Mouse (Mus musculus) frontal cortex, adult 2 months (tissue): ENCODE measurements around the gene Tfcp2. TPM values are rescaled to one million over a fixed set of nuclear protein-coding genes. Genes with fewer than 3 reads are reported as not detected.

Source experiments
- DNase-seq, 2 experiments: peaks; one replicate each; pipeline ENCODE4 v3.0.0; 2022; ENCODE audit warnings: low spot score in 1 of 2; ENCODE audit errors: extremely low spot score in 1 of 2
- polyA plus RNA-seq: library from polyadenylated mRNA; depleted of rRNA; stranded (reverse); fragments of >200 nt; gene quantifications from 2 replicates; pipeline ENCODE4 v1.2.3, GENCODE M21; 2012; rRNA removed

Gene Tfcp2
- polyA plus RNA-seq, 1 experiment, result 22.3 TPM

GRCm38 (mm10) chr15:100449495-100449894, 102.3 kb downstream of the Tfcp2 start:
- no peak for DNase-seq

GRCm38 (mm10) chr15:100448572-100448971, 103.2 kb downstream of the Tfcp2 start:
- DNase-seq, result no peak

Other genes starting within 250 kb of the Tfcp2 start
- 26.3 and 29.0 TPM in 2 replicates for gene Mettl7a1, start 247.9 kb downstream of the Tfcp2 start, polyA plus RNA-seq
- 0.34 and 0.44 TPM in 2 replicates for gene Mettl7a3, start 217.1 kb downstream of the Tfcp2 start, polyA plus RNA-seq
- gene Methig1, start 198.9 kb downstream of the Tfcp2 start, polyA plus RNA-seq, result 0.11 TPM in 1 of 2 replicates, not detected in the other
- gene Mettl7a2, start 198.8 kb downstream of the Tfcp2 start, polyA plus RNA-seq, result not detected in 2 replicates
- not detected in 2 replicates for gene Higd1c, start 187.5 kb downstream of the Tfcp2 start, polyA plus RNA-seq
- 0.06 TPM in 1 of 2 replicates, not detected in the other for gene Gm5475, start 129.9 kb downstream of the Tfcp2 start, polyA plus RNA-seq
- 47.1 and 47.7 TPM in 2 replicates for gene Slc11a2, start 126.9 kb downstream of the Tfcp2 start, polyA plus RNA-seq
- 92.5 and 101 TPM in 2 replicates for gene Letmd1, start 83.0 kb downstream of the Tfcp2 start, polyA plus RNA-seq
- 23.9 and 24.1 TPM in 2 replicates for gene Csrnp2, start 56.5 kb downstream of the Tfcp2 start, polyA plus RNA-seq
- gene Pou6f1, start 48.0 kb upstream of the Tfcp2 start, polyA plus RNA-seq, result 101 and 105 TPM in 2 replicates
- 210 and 220 TPM in 2 replicates for gene Dazap2, start 63.3 kb upstream of the Tfcp2 start, polyA plus RNA-seq
- 4.5 and 5.3 TPM in 2 replicates for gene Smagp, start 84.9 kb upstream of the Tfcp2 start, polyA plus RNA-seq
- gene Bin2, start 117.5 kb upstream of the Tfcp2 start, polyA plus RNA-seq, result 7.1 and 8.2 TPM in 2 replicates
- gene Cela1, start 135.9 kb upstream of the Tfcp2 start, polyA plus RNA-seq, result 6.7 and 6.9 TPM in 2 replicates
- gene Galnt6, start 177.4 kb upstream of the Tfcp2 start, polyA plus RNA-seq, result 3.6 and 3.8 TPM in 2 replicates
- 31.1 and 35.4 TPM in 2 replicates for gene Slc4a8, start 209.7 kb upstream of the Tfcp2 start, polyA plus RNA-seq